Mouse (Mus musculus) urinary bladder, adult 18-20 months (tissue): ENCODE measurements at regions not wholly inside any gene's neighbourhood (a gene's known extent, or its start where the extent isn't known, plus 50 kb on each side); places are given as distances from the start of the nearest gene placed in this dataset.

Source experiments
- DNase-seq, 2 experiments: peaks; one replicate each; pipeline ENCODE4 v3.0.0; 2022; ENCODE audit warnings: low spot score in 2 of 2, mixed read lengths in 2 of 2

GRCm38 (mm10) chr15:8903651-8904050, 64.1 kb upstream of the Ranbp3l start:
- DNase-seq, result no peak

GRCm38 (mm10) chr15:8897487-8898158, 70.1 kb upstream of the Ranbp3l start:
- no peak for DNase-seq

- DNase-seq, result no peak
These were observed 70.9 kb upstream of the Ranbp3l start for GRCm38 (mm10) chr15:8896856-8897255.

GRCm38 (mm10) chr15:8896391-8896790, 71.4 kb upstream of the Ranbp3l start:
- no peak for DNase-seq

GRCm38 (mm10) chr15:8885585-8885984, 82.2 kb upstream of the Ranbp3l start:
- DNase-seq, result no peak

GRCm38 (mm10) chr15:8884608-8885467, 82.9 kb upstream of the Ranbp3l start:
- peak in 1 of 2 experiments; percentile 1 for DNase-seq

- no peak for DNase-seq
These were observed 84.7 kb upstream of the Ranbp3l start for GRCm38 (mm10) chr15:8882880-8883539.

GRCm38 (mm10) chr15:8874884-8875493, 92.8 kb upstream of the Ranbp3l start:
- DNase-seq, result no peak

- no peak for DNase-seq
These were observed 99.7 kb upstream of the Ranbp3l start for GRCm38 (mm10) chr15:8868021-8868420.

GRCm38 (mm10) chr15:8867160-8867891, 100.4 kb upstream of the Ranbp3l start:
- DNase-seq, result no peak

GRCm38 (mm10) chr15:8865089-8865933, 102.4 kb upstream of the Ranbp3l start:
- DNase-seq, result no peak

- DNase-seq, result no peak
These were observed 111.2 kb upstream of the Ranbp3l start for GRCm38 (mm10) chr15:8856419-8857084.

- DNase-seq, result no peak
These were observed 112.2 kb upstream of the Ranbp3l start for GRCm38 (mm10) chr15:8855511-8855910.

- DNase-seq, result no peak
These were observed 113.4 kb upstream of the Ranbp3l start for GRCm38 (mm10) chr15:8854336-8854735.

- no peak for DNase-seq
These were observed 116.8 kb upstream of the Ranbp3l start for GRCm38 (mm10) chr15:8850996-8851395.

- no peak for DNase-seq
These were observed 118.3 kb upstream of the Ranbp3l start for GRCm38 (mm10) chr15:8849413-8849812.

- DNase-seq, result no peak
These were observed 125.6 kb upstream of the Ranbp3l start for GRCm38 (mm10) chr15:8842129-8842528.

GRCm38 (mm10) chr15:8839462-8839861, 128.3 kb upstream of the Ranbp3l start:
- no peak for DNase-seq

GRCm38 (mm10) chr15:8834151-8834550, 123.6 kb upstream of the Slc1a3 start:
- no peak for DNase-seq

GRCm38 (mm10) chr15:8832970-8833369, 122.4 kb upstream of the Slc1a3 start:
- no peak for DNase-seq
